Mouse (Mus musculus): Measurements from ENCODE around the gene Fgfr2. TPM values are rescaled to one million over a fixed set of nuclear protein-coding genes. Genes with fewer than 3 reads are reported as not detected.

Gene Fgfr2
- polyA plus RNA-seq, 1 experiment from 2014 or later = 18.5 TPM

DNA sequence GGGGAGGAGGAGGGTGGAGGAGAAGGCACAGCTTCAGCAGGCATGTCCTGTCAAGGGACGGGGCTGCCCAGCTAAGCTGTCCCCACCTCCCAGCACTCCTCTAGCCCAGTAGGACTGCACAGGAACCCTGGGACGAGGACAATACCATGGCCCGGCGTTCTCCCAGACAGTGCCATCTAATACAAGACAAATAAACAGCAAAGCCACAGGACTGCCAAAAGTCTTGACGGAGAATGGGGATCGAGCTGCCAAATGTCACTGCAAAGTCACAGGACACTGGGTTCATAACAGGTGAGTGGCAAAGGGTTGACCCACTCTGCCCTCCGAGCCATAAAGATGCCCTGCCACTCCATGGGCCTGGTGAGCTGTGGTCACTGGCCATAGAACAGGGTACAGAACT is 2874.7 kb downstream of the Fgfr2 start:
- ATAC-seq = no peak
- Histone ChIP-seq H3K4me1 (peaks cover 10% of the 10 kb centered on the region), H3K4me2 (no peak overlapping the region), H3K9ac (no peak overlapping the region), H3K9me3 (replicated peaks) (no peaks in the 10 kb centered on the region), H3K27ac (no peak overlapping the region), H3K36me3 (no peaks in the 10 kb centered on the region), H3K27me3 (replicated peaks) (no peaks in the 10 kb centered on the region), H3K4me3 (no peak overlapping the region)
- WGBS (ENCODE audit: insufficient replicate concordance) = 70% methylated on average over 7 of the region's 7 CpGs

DNA sequence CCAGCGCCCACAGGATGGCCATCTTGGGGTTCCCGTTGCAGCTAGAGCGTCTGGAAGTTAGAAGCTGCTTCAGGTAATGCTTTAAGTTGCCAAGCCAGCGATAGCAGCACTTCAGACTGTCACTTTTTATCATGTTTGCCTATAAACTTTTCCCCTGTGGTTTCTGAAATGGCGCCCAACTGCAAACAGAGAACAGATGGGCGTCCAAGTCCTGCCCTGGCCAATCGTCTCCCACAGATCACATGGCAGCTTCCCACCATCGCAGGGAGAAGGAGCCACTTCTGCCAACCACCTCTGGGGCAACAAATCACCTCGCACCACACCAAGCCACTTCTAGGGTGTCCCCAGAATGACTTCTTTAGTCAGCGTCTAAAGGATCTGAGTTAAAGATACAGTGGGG is 2875.3 kb downstream of the Fgfr2 start:
- 63% methylated on average over 10 of the region's 10 CpGs for WGBS (ENCODE audit: insufficient replicate concordance)
- Histone ChIP-seq H3K27ac (no peak overlapping the region), H3K9me3 (replicated peaks) (no peaks in the 10 kb centered on the region), H3K4me1 (peaks cover 10% of the 10 kb centered on the region), H3K9ac (no peak overlapping the region), H3K36me3 (no peaks in the 10 kb centered on the region), H3K27me3 (replicated peaks) (no peaks in the 10 kb centered on the region), H3K4me2 (no peak overlapping the region), H3K4me3 (no peak overlapping the region)
- ATAC-seq = no peak

DNA sequence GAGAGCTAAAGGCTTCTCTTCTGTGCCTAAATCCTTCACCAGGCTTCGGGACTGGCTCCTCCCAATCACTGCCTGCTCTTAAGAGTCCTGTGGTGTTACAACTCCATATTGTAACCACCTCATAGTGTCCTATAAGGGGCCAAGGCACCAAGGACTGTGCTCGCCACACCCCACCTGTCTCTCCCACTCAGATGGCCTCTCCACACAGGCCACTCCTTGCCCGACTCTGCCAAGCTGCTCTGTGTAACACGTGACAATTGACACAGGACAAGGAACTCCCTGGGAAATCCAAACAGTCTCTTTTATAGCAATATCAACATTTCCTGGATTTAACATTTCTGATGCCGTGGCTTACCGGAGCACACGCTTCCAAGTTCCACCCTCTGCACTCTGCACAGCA is 2876.7 kb downstream of the Fgfr2 start:
- H3K4me1 ChIP-seq = peaks cover 10% of the 10 kb centered on the region
- no peak overlapping the region for H3K4me3 ChIP-seq
- WGBS (ENCODE audit: insufficient replicate concordance) = 66% methylated on average over 7 of the region's 7 CpGs
- no peak overlapping the region for H3K9ac ChIP-seq
- no peak overlapping the region for H3K4me2 ChIP-seq
- ATAC-seq = no peak
- H3K36me3 ChIP-seq = no peaks in the 10 kb centered on the region
- no peaks in the 10 kb centered on the region for H3K27me3 ChIP-seq (replicated peaks)
- H3K9me3 ChIP-seq (replicated peaks) = no peaks in the 10 kb centered on the region
- no peak overlapping the region for H3K27ac ChIP-seq

DNA sequence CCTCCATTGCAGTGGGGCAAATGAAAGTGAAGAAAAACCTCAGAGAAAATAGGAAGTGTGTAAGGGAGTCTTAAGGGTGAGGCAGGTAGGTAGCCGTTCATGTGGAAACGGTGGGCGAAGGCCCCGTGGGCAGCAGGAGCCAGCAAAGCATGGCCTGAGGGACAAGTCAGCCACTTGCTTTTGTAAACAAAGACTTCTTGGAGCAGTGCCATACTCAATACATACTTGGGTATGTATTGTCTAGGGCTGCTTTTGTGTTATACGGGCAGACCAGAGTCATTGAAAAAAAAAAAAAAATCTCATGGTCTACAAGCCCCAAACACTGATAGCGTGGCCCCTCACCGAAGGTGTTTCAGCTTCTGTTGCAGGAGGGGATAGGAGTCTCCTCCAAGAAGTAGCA is 2878.6 kb downstream of the Fgfr2 start:
- WGBS (ENCODE audit: insufficient replicate concordance) = 65% methylated on average over 7 of the region's 7 CpGs
- Histone ChIP-seq H3K9me3 (replicated peaks) (no peaks in the 10 kb centered on the region), H3K4me2 (no peak overlapping the region), H3K36me3 (no peaks in the 10 kb centered on the region), H3K27ac (no peak overlapping the region), H3K27me3 (replicated peaks) (no peaks in the 10 kb centered on the region), H3K4me1 (peaks cover 10% of the 10 kb centered on the region), H3K9ac (no peak overlapping the region), H3K4me3 (no peak overlapping the region)
- ATAC-seq = no peak

DNA sequence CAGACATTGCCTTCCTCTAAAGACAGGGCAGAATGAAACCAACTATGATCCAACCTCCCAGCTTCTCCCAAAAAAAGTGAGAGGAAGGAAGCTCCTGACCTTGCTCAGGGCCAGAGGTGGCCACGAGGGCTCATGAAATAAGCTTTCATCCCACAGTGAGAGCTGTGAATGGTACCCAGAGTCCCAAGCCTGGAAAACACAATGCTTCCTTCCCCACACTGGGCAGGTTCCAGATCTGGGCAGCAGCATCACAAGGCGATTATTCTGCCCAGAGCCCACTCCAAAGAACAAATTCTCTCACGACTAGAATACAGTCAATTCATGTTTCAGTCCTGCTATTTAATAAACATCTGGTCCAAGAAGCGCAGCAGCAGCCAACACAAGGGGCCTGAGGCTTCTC is 2879.3 kb downstream of the Fgfr2 start:
- H3K4me1 ChIP-seq = peaks cover 10% of the 10 kb centered on the region
- H3K4me3 ChIP-seq = no peak overlapping the region
- no peak overlapping the region for H3K9ac ChIP-seq
- no peak for ATAC-seq
- no peaks in the 10 kb centered on the region for H3K9me3 ChIP-seq (replicated peaks)
- H3K4me2 ChIP-seq = no peak overlapping the region
- no peaks in the 10 kb centered on the region for H3K36me3 ChIP-seq
- no peak overlapping the region for H3K27ac ChIP-seq
- no peaks in the 10 kb centered on the region for H3K27me3 ChIP-seq (replicated peaks)
- 56% methylated on average over 4 of the region's 4 CpGs for WGBS (ENCODE audit: insufficient replicate concordance)

DNA sequence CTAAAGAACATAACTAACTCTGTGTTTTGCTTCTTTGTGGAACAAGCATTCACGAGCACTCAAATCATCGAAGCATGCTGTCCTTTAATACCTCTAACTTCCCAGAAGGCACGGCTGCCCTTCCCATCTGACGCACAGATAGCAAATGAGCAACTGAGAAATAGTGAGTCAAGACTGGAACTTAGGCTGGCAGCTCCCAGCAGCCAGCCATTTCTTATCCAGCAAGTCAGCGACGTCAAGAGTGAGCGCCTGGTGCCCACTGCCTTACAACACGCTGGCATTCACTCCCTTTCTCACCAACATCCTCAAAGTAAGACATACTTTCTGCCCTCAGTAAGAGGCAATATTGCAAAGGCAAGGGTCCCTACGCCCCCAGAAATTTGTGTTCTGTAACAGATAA is 2883.0 kb downstream of the Fgfr2 start:
- no peak for ATAC-seq
- Histone ChIP-seq H3K4me2 (no peak overlapping the region), H3K9me3 (replicated peaks) (no peaks in the 10 kb centered on the region), H3K27me3 (replicated peaks) (no peaks in the 10 kb centered on the region), H3K4me1 (peaks cover 5% of the 10 kb centered on the region; the same call in 1 of the 2 replicates), H3K36me3 (no peaks in the 10 kb centered on the region), H3K27ac (no peak overlapping the region), H3K9ac (no peak overlapping the region), H3K4me3 (no peak overlapping the region)
- 72% methylated on average over 9 of the region's 9 CpGs for WGBS (ENCODE audit: insufficient replicate concordance)

DNA sequence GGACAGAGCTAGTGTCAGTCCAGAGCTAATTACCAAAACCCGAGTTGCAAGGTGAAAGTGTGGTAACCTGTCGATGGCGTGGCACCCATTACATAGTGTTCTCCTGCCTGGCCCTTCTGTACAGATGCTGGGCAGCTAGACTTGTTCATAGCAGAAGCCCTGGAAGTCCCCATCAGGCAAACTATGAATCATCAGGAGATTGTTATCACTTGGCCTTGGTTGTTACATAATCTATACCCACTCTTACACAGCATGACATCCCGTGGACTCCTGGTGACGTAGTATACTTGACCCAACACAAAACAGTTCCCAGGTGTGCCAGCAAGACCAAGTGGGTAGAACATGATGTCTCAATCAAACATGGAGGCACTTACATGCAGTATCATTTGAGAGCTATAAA is 2885.9 kb downstream of the Fgfr2 start:
- Histone ChIP-seq H3K9me3 (replicated peaks) (no peaks in the 10 kb centered on the region), H3K9ac (no peak overlapping the region), H3K36me3 (no peaks in the 10 kb centered on the region), H3K4me2 (no peak overlapping the region), H3K27me3 (replicated peaks) (no peaks in the 10 kb centered on the region), H3K27ac (no peak overlapping the region), H3K4me1 (0 out of 2 replicates have a peak, but pooled peaks cover 3% of the 10 kb centered on the region), H3K4me3 (no peak overlapping the region)
- 71% methylated on average over 5 of the region's 5 CpGs for WGBS (ENCODE audit: insufficient replicate concordance)
- no peak for ATAC-seq

DNA sequence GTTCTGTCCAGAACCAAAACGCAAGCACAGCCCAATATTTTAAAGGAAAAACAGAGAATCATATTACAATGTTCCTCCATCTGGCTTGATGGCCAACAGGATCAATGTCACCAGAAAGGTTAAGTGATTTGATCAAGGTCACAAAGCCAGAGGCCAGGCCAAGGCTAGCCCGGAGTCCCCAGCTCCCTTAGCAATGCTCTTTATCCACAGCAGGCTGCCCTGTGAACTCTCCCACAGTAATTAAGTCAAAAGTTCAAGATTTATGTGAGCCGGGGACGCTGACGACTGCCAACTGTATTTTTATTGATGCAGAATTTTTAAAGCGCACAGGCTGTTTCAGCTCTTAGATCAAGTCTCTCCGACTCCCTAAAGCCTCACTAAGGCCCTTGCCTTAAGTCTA is 2889.4 kb downstream of the Fgfr2 start:
- no peak for ATAC-seq
- WGBS (ENCODE audit: insufficient replicate concordance) = 62% methylated on average over 7 of the region's 7 CpGs

DNA sequence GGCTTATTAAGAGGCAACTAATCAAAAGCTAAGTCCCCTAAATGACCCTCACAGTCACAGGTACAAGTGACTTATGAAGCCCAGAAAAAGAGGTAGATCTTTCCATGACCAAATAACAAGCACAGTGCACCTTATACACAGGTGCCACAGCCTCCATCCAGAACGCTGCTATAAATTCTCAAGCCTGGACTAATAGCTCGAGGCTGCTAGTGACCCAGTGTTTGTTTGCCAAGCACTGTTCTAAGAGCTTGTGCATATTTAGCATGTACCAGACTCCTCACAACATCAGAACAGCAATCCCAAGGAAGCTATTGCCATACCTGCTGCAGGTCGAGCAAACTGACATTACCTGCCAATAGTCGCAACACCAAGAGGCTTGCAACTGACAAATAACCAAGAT is 2893.1 kb downstream of the Fgfr2 start:
- no peaks in the 10 kb centered on the region for H3K27me3 ChIP-seq (replicated peaks)
- H3K9ac ChIP-seq = no peak overlapping the region
- no peak overlapping the region for H3K4me3 ChIP-seq
- H3K9me3 ChIP-seq (replicated peaks) = no peaks in the 10 kb centered on the region
- H3K4me1 ChIP-seq = 0 out of 2 replicates have a peak, but pooled peaks cover 3% of the 10 kb centered on the region
- no peak overlapping the region for H3K4me2 ChIP-seq
- ATAC-seq = no peak
- no peaks in the 10 kb centered on the region for H3K36me3 ChIP-seq
- H3K27ac ChIP-seq = no peak overlapping the region
- 63% methylated on average over 4 of the region's 4 CpGs for WGBS (ENCODE audit: insufficient replicate concordance)

More for the DNA sequence above, 2889.4 kb downstream of the Fgfr2 start:
- Histone ChIP-seq H3K4me3 (no peak overlapping the region), H3K27me3 (replicated peaks) (no peaks in the 10 kb centered on the region), H3K9me3 (replicated peaks) (no peaks in the 10 kb centered on the region), H3K4me1 (0 out of 2 replicates have a peak, but pooled peaks cover 3% of the 10 kb centered on the region), H3K4me2 (no peak overlapping the region), H3K36me3 (no peaks in the 10 kb centered on the region), H3K27ac (no peak overlapping the region), H3K9ac (no peak overlapping the region)

DNA sequence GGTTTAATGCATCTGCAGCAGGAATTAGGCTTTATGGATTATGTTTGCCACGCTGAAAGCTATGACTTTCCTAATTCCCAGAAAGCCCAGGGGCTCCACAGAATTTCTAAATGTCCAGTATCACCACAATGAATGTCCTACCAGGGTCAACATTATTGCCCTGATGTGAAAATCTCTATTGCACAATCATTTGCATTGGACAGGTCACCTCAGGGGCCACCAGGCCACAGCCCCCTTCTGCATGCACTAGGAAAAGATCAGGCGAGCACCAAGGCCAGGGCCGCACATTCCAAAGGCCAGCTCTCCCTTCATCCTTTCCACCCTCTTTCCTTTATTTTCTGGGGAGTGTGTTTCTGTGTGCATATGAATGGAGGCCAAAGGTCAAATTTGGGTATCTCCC is 2897.9 kb downstream of the Fgfr2 start:
- Histone ChIP-seq H3K36me3 (no peaks in the 10 kb centered on the region), H3K27me3 (replicated peaks) (no peaks in the 10 kb centered on the region), H3K9ac (no peak overlapping the region), H3K4me2 (no peak overlapping the region), H3K4me1 (no peaks in the 10 kb centered on the region), H3K27ac (no peak overlapping the region; the same call in 1 of the 2 replicates), H3K4me3 (no peak overlapping the region), H3K9me3 (replicated peaks) (no peaks in the 10 kb centered on the region)
- 56% methylated on average over 3 of the region's 3 CpGs for WGBS (ENCODE audit: insufficient replicate concordance)
- peak; percentile 67 for ATAC-seq

DNA sequence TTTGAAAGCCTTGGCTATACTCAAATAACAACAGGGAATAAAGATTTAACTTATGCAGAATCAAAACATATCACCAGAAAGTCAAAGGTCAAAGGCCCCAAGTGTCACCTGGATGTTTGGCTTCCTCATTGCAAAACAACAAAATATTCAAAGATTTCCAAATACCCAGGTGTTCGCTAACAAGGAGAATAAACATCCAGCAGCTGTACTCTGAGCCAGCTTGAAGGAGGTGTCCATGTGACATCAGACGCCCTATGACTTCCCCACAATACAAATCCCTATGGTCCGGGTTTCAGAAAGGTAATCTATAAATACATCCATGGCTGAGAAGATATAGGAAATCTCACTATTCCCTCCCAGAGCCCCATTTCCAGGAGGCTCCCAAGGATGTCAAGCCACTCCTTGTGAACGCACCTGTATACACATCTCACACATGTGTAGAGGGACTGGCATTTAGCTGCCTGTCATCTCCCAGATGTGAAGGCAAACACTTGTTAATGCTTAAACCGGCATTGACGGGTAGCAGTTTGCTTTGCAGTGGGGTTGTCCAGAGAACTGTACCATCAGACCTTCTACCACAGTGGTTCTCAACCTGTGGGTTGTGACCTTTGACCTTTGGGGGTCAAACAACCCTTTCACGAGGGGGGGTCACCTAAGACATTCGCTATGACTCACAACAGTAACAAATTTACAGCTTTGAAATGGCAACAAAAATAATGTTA is 2900.4 kb downstream of the Fgfr2 start:
- ATAC-seq = peak; percentile 53; the same call in 1 of the 2 replicates

DNA sequence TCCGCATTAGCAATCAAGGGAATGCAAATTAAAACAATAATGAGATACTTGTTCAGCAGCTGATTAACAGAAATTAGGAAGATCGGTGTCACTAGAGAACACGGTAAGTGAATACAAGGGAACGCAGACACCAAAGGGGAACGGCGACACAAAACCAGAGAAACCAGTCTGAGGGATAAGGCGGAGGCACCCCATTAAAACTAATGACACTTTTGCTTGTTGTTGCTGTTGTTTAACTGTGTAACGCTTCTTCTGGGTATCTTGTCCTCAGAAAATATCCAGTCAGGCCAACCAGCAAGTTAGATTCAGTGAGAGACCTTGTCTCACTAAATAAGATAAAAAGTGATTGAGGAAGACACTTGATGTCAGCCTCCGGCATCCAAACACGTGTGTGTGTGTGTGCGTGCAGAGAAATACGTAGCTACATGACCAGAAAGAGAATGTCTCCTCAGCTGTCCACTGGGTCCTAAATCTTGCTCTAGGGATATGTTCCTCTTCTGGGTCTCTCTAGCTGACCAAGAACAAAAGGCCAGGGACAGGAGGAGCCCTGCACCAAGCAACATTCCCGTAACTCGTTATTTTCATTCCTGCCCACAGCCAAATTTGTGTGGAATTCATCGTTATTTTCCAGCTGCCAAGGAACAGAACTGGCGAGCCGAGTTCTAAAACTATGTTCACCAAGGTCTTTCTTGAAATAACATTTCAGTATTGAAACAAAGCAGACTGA is 2901.3 kb downstream of the Fgfr2 start:
- H3K27me3 ChIP-seq (replicated peaks) = no peaks in the 10 kb centered on the region
- H3K9me3 ChIP-seq (replicated peaks) = no peaks in the 10 kb centered on the region
- H3K4me2 ChIP-seq = no peak overlapping the region
- H3K36me3 ChIP-seq = no peaks in the 10 kb centered on the region
- no peak overlapping the region for H3K4me3 ChIP-seq
- 76% methylated on average over 17 of the region's 17 CpGs for WGBS (ENCODE audit: insufficient replicate concordance)
- no peak overlapping the region for H3K9ac ChIP-seq
- ATAC-seq = no peak
- no peak overlapping the region for H3K27ac ChIP-seq
- H3K4me1 ChIP-seq = no peaks in the 10 kb centered on the region

More for the DNA sequence above, 2900.4 kb downstream of the Fgfr2 start:
- no peaks in the 10 kb centered on the region for H3K27me3 ChIP-seq (replicated peaks)
- H3K27ac ChIP-seq = peak overlapping the region; percentile 46; the same call in 1 of the 2 replicates
- H3K4me1 ChIP-seq = no peaks in the 10 kb centered on the region
- no peak overlapping the region for H3K4me3 ChIP-seq
- H3K36me3 ChIP-seq = no peaks in the 10 kb centered on the region
- H3K4me2 ChIP-seq = no peak overlapping the region
- WGBS (ENCODE audit: insufficient replicate concordance) = 54% methylated on average over 8 of the region's 8 CpGs
- H3K9ac ChIP-seq = no peak overlapping the region
- no peaks in the 10 kb centered on the region for H3K9me3 ChIP-seq (replicated peaks)

Measured in liver, embryonic 12.5 days (tissue).